Mouse (Mus musculus) hindbrain, embryonic 10.5 days (tissue): ENCODE results near the gene Prkar2b. TPM values are rescaled to one million over a fixed set of nuclear protein-coding genes. Genes with fewer than 3 reads are reported as not detected.

Experiments
- DNase-seq: peaks from one replicate; pipeline ENCODE4 v3.0.0-alpha.2; 2017; ENCODE audit warnings: low spot score
- H3K27ac ChIP-seq: fragments of 300-500 bp; sonication (generic); 2 replicates; pipeline ENCODE4 v1.5.1; 2016; ENCODE audit warnings: mild to moderate bottlenecking, moderate library complexity
- H3K27me3 ChIP-seq: fragments of 300-500 bp; sonication (generic); 2 replicates; pipeline ENCODE4 v1.6.1; 2016; ENCODE audit warnings: mild to moderate bottlenecking; ENCODE audit not compliant: poor library complexity, insufficient read depth, severe bottlenecking
- H3K36me3 ChIP-seq: fragments of 300-500 bp; sonication (generic); 2 replicates; pipeline ENCODE4 v1.6.1; 2016; ENCODE audit warnings: mild to moderate bottlenecking, moderate library complexity
- H3K4me1 ChIP-seq: fragments of 300-500 bp; sonication (generic); replicated peaks from 2 replicates; pipeline ENCODE4 v1.6.1; 2016; ENCODE audit warnings: mild to moderate bottlenecking
- H3K4me3 ChIP-seq: fragments of 300-500 bp; sonication (generic); 2 replicates; pipeline ENCODE4 v1.5.1; 2016; ENCODE audit warnings: mild to moderate bottlenecking, moderate library complexity
- H3K9me3 ChIP-seq: fragments of 300-500 bp; sonication (generic); 2 replicates; pipeline ENCODE4 v1.6.1; 2016; ENCODE audit warnings: mild to moderate bottlenecking, moderate library complexity
- WGBS: fragments of 180-500 bp; shearing (Covaris S2); methylation state at CpG from one replicate; pipeline ENCODE4 v1.1.7; 2016; 5-methylcytosine and 5-hydroxymethylcytosine counted together
- polyA plus RNA-seq: library from polyadenylated mRNA; unstranded; fragments of >200 nt; fragmentation: Nextera tagmentation; extraction: Ambion mirVana; gene quantifications from 2 replicates; pipeline ENCODE4 v1.2.1, GENCODE M21; 2016

Gene Prkar2b
- polyA plus RNA-seq, 1 experiment from 2014 or later = 40.4 TPM

- Histone ChIP-seq H3K27me3 (no peaks in the 10 kb centered on the region), H3K36me3 (no peaks in the 10 kb centered on the region), H3K27ac (no peak overlapping the region), H3K9me3 (no peaks in the 10 kb centered on the region), H3K4me1 (no peaks in the 10 kb centered on the region), H3K4me3 (no peak overlapping the region)
- no peak for DNase-seq
- 35% methylated on average over 1 of the region's 1 CpGs for WGBS
Observed at GRCm38 (mm10) chr12:31969111-31969510, 92.0 kb downstream of the Prkar2b start.

DNA sequence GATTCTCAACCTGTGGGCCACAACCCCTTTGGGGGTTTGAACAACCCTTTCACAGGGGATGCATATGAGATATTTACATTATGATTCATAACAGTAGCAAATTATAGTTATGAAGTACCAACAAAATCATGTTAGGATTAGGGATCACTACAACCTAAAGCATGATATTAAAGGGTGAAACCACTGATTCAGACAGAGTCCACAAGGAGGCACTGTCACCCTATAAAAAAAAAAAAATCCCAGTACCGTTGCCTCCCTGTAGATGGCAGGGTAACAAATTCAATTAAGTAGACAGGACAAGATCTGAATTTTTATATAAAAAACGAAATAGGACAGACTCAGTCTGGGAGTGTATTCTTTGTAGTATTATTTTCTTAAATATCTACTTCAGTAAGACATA, 93.6 kb downstream of the Prkar2b start:
- H3K9me3 ChIP-seq = no peaks in the 10 kb centered on the region
- peak; percentile 38 for DNase-seq
- no peak overlapping the region for H3K4me3 ChIP-seq
- WGBS = 15% methylated on average over 2 of the region's 2 CpGs
- peaks cover 3% of the 10 kb centered on the region; the same call in 1 of the 2 replicates for H3K36me3 ChIP-seq
- no peak overlapping the region for H3K27ac ChIP-seq
- H3K4me1 ChIP-seq = no peaks in the 10 kb centered on the region
- no peaks in the 10 kb centered on the region for H3K27me3 ChIP-seq

DNA sequence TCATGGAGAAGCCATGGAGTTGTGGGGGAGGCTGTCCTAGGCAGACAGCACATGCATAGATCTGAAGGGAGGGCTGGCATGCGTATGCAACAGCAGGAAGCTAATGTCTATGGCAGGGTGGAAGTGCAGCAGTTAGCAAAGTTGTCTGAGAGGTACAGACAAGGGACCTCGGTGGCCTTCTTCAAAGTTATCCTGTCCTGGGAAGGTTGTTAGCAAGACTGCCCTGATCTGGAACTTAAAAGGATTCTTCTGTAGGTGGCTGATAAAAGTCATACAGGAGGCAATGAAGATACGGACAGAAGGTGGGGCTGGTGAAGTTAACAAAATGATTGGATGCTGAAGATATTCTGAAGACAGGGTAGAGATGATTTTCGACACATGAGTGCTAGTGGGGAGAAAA, 94.7 kb downstream of the Prkar2b start:
- Histone ChIP-seq H3K27ac (no peak overlapping the region), H3K36me3 (peaks cover 4% of the 10 kb centered on the region; the same call in 1 of the 2 replicates), H3K9me3 (no peaks in the 10 kb centered on the region), H3K27me3 (no peaks in the 10 kb centered on the region), H3K4me3 (no peak overlapping the region), H3K4me1 (no peaks in the 10 kb centered on the region)
- 89% methylated on average over 4 of the region's 4 CpGs for WGBS
- no peak for DNase-seq

DNA sequence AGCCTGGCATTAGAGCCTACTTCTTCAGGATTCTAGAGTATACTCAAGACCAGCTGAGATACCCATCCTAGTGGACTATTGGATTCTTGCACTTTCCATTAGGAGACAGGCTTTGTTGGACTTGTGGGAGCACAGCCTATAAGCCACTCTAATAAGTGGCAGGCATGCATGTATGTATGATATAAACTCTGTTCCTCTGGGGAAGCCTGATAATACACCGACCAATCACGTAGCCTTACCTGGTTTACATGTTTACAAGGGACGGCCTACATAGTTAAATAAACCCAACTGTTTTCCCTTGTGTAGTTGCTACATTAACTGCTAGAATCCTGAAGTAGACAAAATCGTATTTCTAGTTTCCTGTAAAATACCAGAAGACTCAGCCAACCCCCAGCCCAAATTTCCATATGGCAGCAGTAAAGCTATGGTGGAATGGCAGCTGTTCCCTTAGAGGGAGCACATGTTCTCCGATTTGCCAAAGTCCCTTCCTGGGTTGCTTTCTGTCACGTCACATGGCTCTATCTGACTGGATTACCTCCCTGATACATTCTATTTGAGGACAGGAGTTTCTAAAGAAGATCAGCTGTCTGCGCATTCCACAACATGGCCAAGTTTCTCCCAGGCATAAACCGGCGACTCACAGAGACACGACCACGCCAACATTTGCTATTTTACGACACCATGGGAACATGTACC, 95.4 kb downstream of the Prkar2b start:
- 92% methylated on average over 12 of the region's 12 CpGs for WGBS
- H3K4me3 ChIP-seq = no peak overlapping the region
- H3K9me3 ChIP-seq = no peaks in the 10 kb centered on the region
- peaks cover 4% of the 10 kb centered on the region; the same call in 1 of the 2 replicates for H3K36me3 ChIP-seq
- H3K27ac ChIP-seq = no peak overlapping the region
- no peaks in the 10 kb centered on the region for H3K27me3 ChIP-seq
- no peaks in the 10 kb centered on the region for H3K4me1 ChIP-seq
- DNase-seq = no peak

- peaks cover 4% of the 10 kb centered on the region; the same call in 1 of the 2 replicates for H3K36me3 ChIP-seq
- no peak overlapping the region for H3K27ac ChIP-seq
- H3K27me3 ChIP-seq = no peaks in the 10 kb centered on the region
- DNase-seq = no peak
- WGBS = 82% methylated on average over 6 of the region's 6 CpGs
- no peaks in the 10 kb centered on the region for H3K9me3 ChIP-seq
- no peak overlapping the region for H3K4me3 ChIP-seq
- no peaks in the 10 kb centered on the region for H3K4me1 ChIP-seq
Observed at GRCm38 (mm10) chr12:31964074-31964473, 97.0 kb downstream of the Prkar2b start.

- whole genome bisulfite sequencing = 93% methylated on average over 4 of the region's 4 CpGs
Observed at GRCm38 (mm10) chr12:31955843-31956242, 105.3 kb downstream of the Prkar2b start.

GRCm38 (mm10) chr12:31950659-31951031, 110.5 kb downstream of the Prkar2b start:
- Histone ChIP-seq H3K9me3 (no peaks in the 10 kb centered on the region), H3K4me3 (peak overlapping the region; percentile 93), H3K27me3 (no peaks in the 10 kb centered on the region), H3K27ac (peak overlapping the region; percentile 100), H3K36me3 (no peaks in the 10 kb centered on the region), H3K4me1 (peaks cover 10% of the 10 kb centered on the region; the same call in 1 of the 2 replicates)
- 6% methylated on average over 9 of the region's 9 CpGs for WGBS
- no peak for DNase-seq

More at GRCm38 (mm10) chr12:31955843-31956242, 105.3 kb downstream of the Prkar2b start:
- H3K27ac ChIP-seq = no peak overlapping the region
- no peaks in the 10 kb centered on the region for H3K4me1 ChIP-seq
- H3K4me3 ChIP-seq = no peak overlapping the region
- H3K27me3 ChIP-seq = no peaks in the 10 kb centered on the region
- H3K36me3 ChIP-seq = no peaks in the 10 kb centered on the region
- no peaks in the 10 kb centered on the region for H3K9me3 ChIP-seq
- DNase-seq = no peak

DNA sequence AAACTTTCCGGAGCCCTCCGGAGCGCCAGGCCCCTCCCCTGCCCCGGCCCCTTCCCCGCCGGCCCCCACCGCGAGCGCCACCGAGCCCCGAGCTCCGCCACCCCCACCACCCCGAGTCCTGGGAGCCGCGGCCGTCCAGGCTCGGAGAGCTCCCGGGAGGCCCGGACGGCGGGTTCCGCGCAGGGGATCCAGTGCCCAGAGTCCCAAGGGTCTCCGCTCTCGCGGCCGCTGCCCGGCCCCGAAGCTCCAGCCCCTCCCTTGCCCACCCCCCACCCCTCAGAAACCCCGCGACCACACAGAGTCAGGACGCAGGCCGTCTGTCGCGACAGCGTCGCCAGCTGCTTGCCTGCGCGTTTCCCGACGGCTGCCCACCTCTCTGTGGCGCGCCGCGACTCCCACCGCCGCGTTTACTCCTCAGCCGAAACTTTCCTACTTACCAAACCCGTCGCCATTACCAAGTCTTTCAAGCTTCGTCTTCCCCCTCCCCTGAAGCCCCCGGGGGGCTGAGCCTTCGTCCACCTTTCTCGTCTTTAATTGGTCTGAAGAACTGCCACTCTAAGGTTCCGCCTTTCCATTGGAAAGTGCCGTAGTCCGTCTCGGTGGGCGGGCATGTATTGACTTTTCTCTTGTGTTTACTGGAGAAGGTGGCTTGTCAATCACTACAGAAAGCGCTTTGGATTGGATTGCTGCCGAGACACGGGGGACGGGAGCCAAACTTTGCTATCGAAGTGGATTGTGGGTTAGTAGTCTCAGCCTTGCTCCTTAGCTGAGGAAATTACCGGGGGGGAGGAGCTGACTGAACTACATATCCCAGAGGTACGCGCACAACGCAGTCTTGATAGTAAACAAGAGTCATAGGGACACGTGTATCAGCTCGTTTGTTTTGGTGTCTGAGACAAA, 111.1 kb downstream of the Prkar2b start, which contains the start of gene Hbp1:
Gene Hbp1, minus strand, starts transcription at position 777 of the 900 bp plus-strand sequence.
- Histone ChIP-seq H3K36me3 (no peaks in the 10 kb centered on the region), H3K4me1 (peaks cover 10% of the 10 kb centered on the region; the same call in 1 of the 2 replicates), H3K4me3 (peak within 1 kb of the TSS; percentile 93), H3K27ac (peak within 1 kb of the TSS; percentile 100), H3K27me3 (no peaks in the 10 kb centered on the region), H3K9me3 (no peaks in the 10 kb centered on the region)
- WGBS = under 1% methylated on average over 70 of the region's 71 CpGs
- peak; percentile 97 for DNase-seq

- Histone ChIP-seq H3K27me3 (no peaks in the 10 kb centered on the region), H3K4me1 (peaks cover 10% of the 10 kb centered on the region; the same call in 1 of the 2 replicates), H3K36me3 (no peaks in the 10 kb centered on the region), H3K4me3 (peak overlapping the region; percentile 93), H3K27ac (peak overlapping the region; percentile 100), H3K9me3 (no peaks in the 10 kb centered on the region)
- under 1% methylated on average over 58 of the region's 58 CpGs for WGBS
- peak; percentile 95 for DNase-seq
Observed at GRCm38 (mm10) chr12:31949193-31949741, 111.8 kb downstream of the Prkar2b start.

DNA sequence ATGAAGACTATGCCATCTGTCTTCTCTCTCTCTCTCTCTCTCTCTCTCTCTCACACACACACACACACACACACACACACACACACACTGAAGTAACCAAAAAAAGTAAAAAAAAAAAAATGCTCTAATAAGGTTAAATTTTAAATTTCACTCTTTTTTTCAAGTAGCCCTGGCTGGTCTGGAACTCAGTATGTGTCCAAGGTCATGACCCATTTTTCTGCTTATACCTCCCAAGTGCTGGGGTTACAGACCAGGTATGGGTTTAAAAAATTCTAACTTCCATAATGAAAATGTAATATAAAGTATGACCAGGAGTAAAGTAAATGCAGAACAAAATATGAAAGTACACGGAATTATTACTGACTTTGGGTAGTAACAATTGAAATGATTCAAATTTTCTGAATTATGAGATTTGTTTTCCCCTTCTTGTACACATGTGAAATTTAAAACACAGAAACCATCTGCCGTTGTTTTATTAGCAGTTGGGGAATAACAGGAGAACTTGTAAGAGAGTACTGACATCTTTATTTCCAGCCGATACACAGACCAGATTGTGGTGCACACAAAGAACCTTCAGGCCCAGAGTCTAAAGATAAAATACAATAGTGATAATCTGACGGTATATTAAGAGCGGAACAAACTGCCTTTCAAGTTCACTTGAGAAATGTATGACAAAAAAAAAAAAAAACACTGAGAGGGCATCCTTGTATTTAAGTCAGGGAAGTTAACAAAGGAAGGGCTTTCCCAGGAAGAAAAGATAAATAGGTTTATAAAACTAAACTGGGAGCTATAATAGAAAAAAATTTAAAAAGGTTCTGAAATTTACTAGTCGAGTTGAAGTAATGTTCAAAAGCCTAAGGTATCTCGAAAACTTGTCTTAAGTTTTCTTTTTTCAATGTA, 112.7 kb downstream of the Prkar2b start:
- H3K27ac ChIP-seq = peak overlapping the region; percentile 100
- 30% methylated on average over 7 of the region's 7 CpGs for WGBS
- no peak for DNase-seq
- H3K36me3 ChIP-seq = peaks cover 7% of the 10 kb centered on the region
- H3K27me3 ChIP-seq = no peaks in the 10 kb centered on the region
- H3K4me3 ChIP-seq = peak overlapping the region; percentile 93
- H3K9me3 ChIP-seq = no peaks in the 10 kb centered on the region
- peaks cover 10% of the 10 kb centered on the region; the same call in 1 of the 2 replicates for H3K4me1 ChIP-seq

GRCm38 (mm10) chr12:31947476-31947875, 113.6 kb downstream of the Prkar2b start:
- 92% methylated on average over 5 of the region's 5 CpGs for WGBS
- DNase-seq = no peak
- no peak overlapping the region for H3K27ac ChIP-seq

DNA sequence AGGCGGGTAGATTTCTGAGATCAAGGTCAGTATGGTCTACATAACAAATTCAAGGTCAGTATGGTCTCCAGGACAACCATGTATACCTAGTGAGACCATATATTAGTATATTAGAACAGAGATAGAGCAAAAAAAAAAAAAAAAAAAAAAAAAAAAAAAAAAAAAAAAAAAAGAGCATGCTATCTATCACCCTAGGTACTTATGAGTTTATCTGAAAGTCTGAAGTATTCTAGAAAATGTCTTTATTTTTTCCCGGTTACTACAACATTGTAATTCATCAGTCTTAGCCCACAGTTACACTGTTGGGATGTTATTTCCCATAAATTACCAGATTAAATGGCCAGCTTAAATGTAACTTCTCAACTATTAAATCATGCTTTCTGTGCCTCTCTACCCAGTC, 116.7 kb downstream of the Prkar2b start:
- no peak for DNase-seq
- Histone ChIP-seq H3K4me1 (peaks cover 7% of the 10 kb centered on the region; the same call in 1 of the 2 replicates), H3K36me3 (peaks cover 43% of the 10 kb centered on the region), H3K27me3 (no peaks in the 10 kb centered on the region), H3K9me3 (no peaks in the 10 kb centered on the region), H3K27ac (no peak overlapping the region), H3K4me3 (no peak overlapping the region)
- 91% methylated on average over 2 of the region's 2 CpGs for WGBS

More at GRCm38 (mm10) chr12:31947476-31947875, 113.6 kb downstream of the Prkar2b start:
- Histone ChIP-seq H3K9me3 (no peaks in the 10 kb centered on the region), H3K4me3 (no peak overlapping the region), H3K4me1 (peaks cover 10% of the 10 kb centered on the region; the same call in 1 of the 2 replicates), H3K27me3 (no peaks in the 10 kb centered on the region), H3K36me3 (peaks cover 16% of the 10 kb centered on the region)
